Mouse (Mus musculus) forebrain, embryonic 11.5 days (tissue): ENCODE results near the gene Pde9a. TPM values are rescaled to one million over a fixed set of nuclear protein-coding genes. Genes with fewer than 3 reads are reported as not detected.

Experiments
- ATAC-seq: fragments of 200-750 bp; cut with Nextera tagmentation; replicated peaks from 2 replicates; pipeline ENCODE4 v1.8.0; 2017; ENCODE audit warnings: moderate TSS enrichment; ENCODE audit not compliant: low FRiP score
- DNase-seq: peaks from one replicate; pipeline ENCODE4 v3.0.0-alpha.2; 2017; ENCODE audit warnings: low spot score
- H3K27ac ChIP-seq: fragments of 300-500 bp; sonication (generic); 2 replicates; pipeline ENCODE4 v1.5.1; 2014; ENCODE audit warnings: low read depth, low read length
- H3K27me3 ChIP-seq: fragments of 300-500 bp; sonication (generic); 2 replicates; pipeline ENCODE4 v1.6.1; 2014; ENCODE audit warnings: mild to moderate bottlenecking, low read length, mixed read lengths; ENCODE audit not compliant: control insufficient read depth, insufficient read depth
- H3K36me3 ChIP-seq: fragments of 300-500 bp; sonication (generic); 2 replicates; pipeline ENCODE4 v1.6.1; 2014; ENCODE audit warnings: mild to moderate bottlenecking, low read length, moderate library complexity, mixed read lengths; ENCODE audit not compliant: control insufficient read depth, insufficient read depth
- H3K4me1 ChIP-seq: fragments of 300-500 bp; sonication (generic); replicated peaks from 2 replicates; pipeline ENCODE4 v1.6.1; 2014; ENCODE audit warnings: low read length, mixed read lengths; ENCODE audit not compliant: control insufficient read depth, insufficient read depth
- H3K4me2 ChIP-seq: fragments of 300-500 bp; sonication (generic); 2 replicates; pipeline ENCODE4 v1.6.1; 2014; ENCODE audit warnings: low read depth, mild to moderate bottlenecking, low read length, moderate library complexity, mixed read lengths; ENCODE audit not compliant: severe bottlenecking
- H3K4me3 ChIP-seq: fragments of 300-500 bp; sonication (generic); 2 replicates; pipeline ENCODE4 v1.5.1; 2014; ENCODE audit warnings: low read depth, low read length
- H3K9ac ChIP-seq: fragments of 300-500 bp; sonication (generic); 2 replicates; pipeline ENCODE4 v1.6.1; 2014; ENCODE audit warnings: low read length
- H3K9me3 ChIP-seq: fragments of 300-500 bp; sonication (generic); 2 replicates; pipeline ENCODE4 v1.6.1; 2016; ENCODE audit warnings: low read length, mixed read lengths; ENCODE audit not compliant: control insufficient read depth
- WGBS: fragments of 180-500 bp; shearing (Covaris S2); extraction: QIAGEN DNeasy Blood & Tissue Kit; methylation state at CpG from one replicate; pipeline ENCODE4 v1.1.7; 2014; 5-methylcytosine and 5-hydroxymethylcytosine counted together
- polyA plus RNA-seq: library from polyadenylated mRNA; unstranded; fragments of >200 nt; fragmentation: Nextera tagmentation; extraction: Ambion mirVana; gene quantifications from 2 replicates; pipeline ENCODE4 v1.2.1, GENCODE M21; 2014

Pde9a gene
- polyA plus RNA-seq, 1 experiment from 2014 or later = 30.4 TPM

GRCm38 (mm10) chr17:31511792-31512495 is 125.9 kb downstream of the Pde9a start:
- peak overlapping the region; percentile 74; the same call in 1 of the 2 replicates for H3K27ac ChIP-seq
- no peaks in the 10 kb centered on the region for H3K9me3 ChIP-seq
- WGBS = under 1% methylated on average over 55 of the region's 56 CpGs
- peak overlapping the region; percentile 48 for H3K4me2 ChIP-seq
- H3K4me1 ChIP-seq = peaks cover 3% of the 10 kb centered on the region; the same call in 1 of the 2 replicates
- peak overlapping the region; percentile 83 for H3K9ac ChIP-seq
- ATAC-seq = peak; percentile 97
- H3K36me3 ChIP-seq = peaks cover 4% of the 10 kb centered on the region; the same call in 1 of the 2 replicates
- H3K27me3 ChIP-seq = no peaks in the 10 kb centered on the region
- peak; percentile 94 for DNase-seq
- H3K4me3 ChIP-seq = peak overlapping the region; percentile 71

DNA sequence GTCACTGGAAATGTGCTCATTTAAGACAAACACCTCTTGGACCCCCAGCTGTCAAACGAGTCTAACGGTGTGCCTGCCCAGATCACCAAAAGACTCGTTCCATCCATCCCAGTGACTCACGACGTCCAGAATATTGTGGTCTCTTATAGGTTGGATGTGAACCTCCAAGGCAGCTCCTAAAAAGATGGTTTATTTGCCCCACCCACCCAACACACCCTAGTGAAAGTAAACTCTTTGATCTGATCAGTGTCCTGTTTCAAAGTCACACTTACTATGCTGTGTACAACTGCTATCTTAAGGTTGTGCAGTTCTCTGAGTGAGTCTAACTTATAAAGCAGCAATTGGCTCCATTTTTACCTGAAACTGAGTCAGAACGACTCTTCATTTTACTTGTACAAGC is 126.6 kb downstream of the Pde9a start:
- Histone ChIP-seq H3K27me3 (no peaks in the 10 kb centered on the region), H3K4me3 (peak overlapping the region; percentile 71), H3K4me1 (peaks cover 3% of the 10 kb centered on the region; the same call in 1 of the 2 replicates), H3K4me2 (peak overlapping the region; percentile 48), H3K9ac (peak overlapping the region; percentile 83), H3K9me3 (no peaks in the 10 kb centered on the region), H3K27ac (0 out of 2 replicates have a peak overlapping the region, but pooled peaks have one; percentile 37), H3K36me3 (peaks cover 4% of the 10 kb centered on the region; the same call in 1 of the 2 replicates)
- ATAC-seq (peak; percentile 35), DNase-seq (no peak)
- 28% methylated on average over 6 of the region's 6 CpGs for WGBS

- Histone ChIP-seq H3K9me3 (no peaks in the 10 kb centered on the region), H3K9ac (no peak overlapping the region), H3K4me2 (no peak overlapping the region), H3K4me1 (peaks cover 3% of the 10 kb centered on the region; the same call in 1 of the 2 replicates), H3K4me3 (no peak overlapping the region), H3K36me3 (no peaks in the 10 kb centered on the region), H3K27me3 (no peaks in the 10 kb centered on the region), H3K27ac (no peak overlapping the region)
- no peak for ATAC-seq
- 68% methylated on average over 1 of the region's 1 CpGs for WGBS
- DNase-seq = no peak
Observed at GRCm38 (mm10) chr17:31514696-31515095, 128.7 kb downstream of the Pde9a start.

GRCm38 (mm10) chr17:31519344-31519945 is 133.4 kb downstream of the Pde9a start:
- no peak overlapping the region for H3K27ac ChIP-seq
- WGBS = 4% methylated on average over 7 of the region's 7 CpGs
- ATAC-seq = peak; percentile 69

DNA sequence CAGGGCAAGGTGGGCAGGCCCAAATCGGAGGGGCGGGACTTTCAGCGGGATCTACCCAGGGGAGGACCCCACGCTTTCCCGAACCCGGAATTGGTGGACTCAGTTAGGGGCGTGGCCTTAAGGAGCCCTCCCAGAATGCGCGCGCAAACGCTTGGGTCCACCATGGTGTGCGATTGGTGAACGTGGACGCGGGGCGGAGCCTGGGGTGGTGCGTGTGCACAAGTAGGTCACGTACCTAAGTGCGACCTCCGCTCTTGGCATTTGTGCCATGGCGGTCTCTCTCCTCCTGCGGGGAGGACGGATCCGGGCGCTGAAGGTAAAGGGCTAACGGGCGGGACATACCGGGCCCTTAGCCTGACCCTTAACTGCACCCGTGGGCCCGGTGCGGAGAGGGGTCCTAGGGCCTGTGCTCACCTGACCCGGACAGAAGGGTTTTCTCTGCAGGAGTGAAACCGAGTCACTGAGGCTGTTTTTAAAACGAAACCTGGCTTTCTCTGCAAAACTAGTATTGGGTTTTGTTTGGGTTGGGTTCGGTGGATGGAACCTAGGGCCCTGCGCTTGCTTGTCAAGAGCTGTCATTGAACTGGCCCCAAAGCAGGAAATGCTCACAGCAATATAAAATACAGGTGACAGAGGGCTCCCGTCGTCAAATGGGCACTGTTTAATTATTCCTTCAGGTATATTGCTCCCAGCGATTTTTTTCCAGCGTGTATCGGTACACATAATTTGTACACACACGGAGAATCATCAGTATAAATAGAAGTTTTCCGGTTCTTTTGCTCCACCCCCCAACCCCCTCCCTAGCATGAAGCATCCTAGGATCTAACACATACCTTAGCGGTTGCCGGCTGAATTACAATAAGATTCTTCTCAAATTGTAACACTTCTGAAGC is 134.2 kb downstream of the Pde9a start, which contains the start of the genes Wdr4 and Ndufv3:
Wdr4 (minus strand) TSS at position 35 of the 893 bp plus-strand sequence.
Ndufv3 (plus strand) TSS at position 170 of the 893 bp plus-strand sequence.
- H3K9ac ChIP-seq = peak within 1 kb of the TSS; percentile 65
- H3K27me3 ChIP-seq = no peaks in the 10 kb centered on the region
- no peak within 1 kb of the TSS for H3K27ac ChIP-seq
- H3K9me3 ChIP-seq = no peaks in the 10 kb centered on the region
- H3K4me1 ChIP-seq = no peaks in the 10 kb centered on the region; the same call in 1 of the 2 replicates
- peak within 1 kb of the TSS; percentile 55 for H3K4me2 ChIP-seq
- ATAC-seq (peak; percentile 96), DNase-seq (peak; percentile 98)
- peak within 1 kb of the TSS; percentile 73 for H3K4me3 ChIP-seq
- H3K36me3 ChIP-seq = no peaks in the 10 kb centered on the region; the same call in 1 of the 2 replicates
- WGBS = under 1% methylated on average over 45 of the region's 45 CpGs

More at GRCm38 (mm10) chr17:31519344-31519945, 133.4 kb downstream of the Pde9a start:
- no peaks in the 10 kb centered on the region for H3K9me3 ChIP-seq
- H3K4me1 ChIP-seq = no peaks in the 10 kb centered on the region; the same call in 1 of the 2 replicates
- H3K36me3 ChIP-seq = no peaks in the 10 kb centered on the region; the same call in 1 of the 2 replicates
- peak overlapping the region; percentile 55 for H3K4me2 ChIP-seq
- peak overlapping the region; percentile 73 for H3K4me3 ChIP-seq
- DNase-seq = no peak
- H3K9ac ChIP-seq = 0 out of 2 replicates have a peak overlapping the region, but pooled peaks have one; percentile 65
- H3K27me3 ChIP-seq = no peaks in the 10 kb centered on the region

- peak overlapping the region; percentile 14; the same call in 1 of the 2 replicates for H3K9ac ChIP-seq
- no peak overlapping the region for H3K27ac ChIP-seq
Observed at GRCm38 (mm10) chr17:31520895-31521294, 134.9 kb downstream of the Pde9a start.

GRCm38 (mm10) chr17:31521948-31522347 is 135.9 kb downstream of the Pde9a start:
- Histone ChIP-seq H3K27me3 (no peaks in the 10 kb centered on the region), H3K36me3 (no peaks in the 10 kb centered on the region; the same call in 1 of the 2 replicates), H3K9ac (no peak overlapping the region), H3K4me1 (no peaks in the 10 kb centered on the region; the same call in 1 of the 2 replicates), H3K4me2 (no peak overlapping the region), H3K27ac (no peak overlapping the region), H3K4me3 (no peak overlapping the region), H3K9me3 (no peaks in the 10 kb centered on the region)
- DNase-seq (no peak), ATAC-seq (no peak)
- WGBS = 93% methylated on average over 6 of the region's 6 CpGs

More at GRCm38 (mm10) chr17:31520895-31521294, 134.9 kb downstream of the Pde9a start:
- no peaks in the 10 kb centered on the region for H3K27me3 ChIP-seq
- H3K4me1 ChIP-seq = no peaks in the 10 kb centered on the region; the same call in 1 of the 2 replicates
- no peaks in the 10 kb centered on the region; the same call in 1 of the 2 replicates for H3K36me3 ChIP-seq
- no peaks in the 10 kb centered on the region for H3K9me3 ChIP-seq
- H3K4me2 ChIP-seq = peak overlapping the region; percentile 55
- peak overlapping the region; percentile 73 for H3K4me3 ChIP-seq
- DNase-seq (peak; percentile 64), ATAC-seq (no peak)
- 19% methylated on average over 3 of the region's 3 CpGs for WGBS
